Mouse (Mus musculus): ENCODE results near the gene Kif22. TPM values are rescaled to one million over a fixed set of nuclear protein-coding genes. Genes with fewer than 3 reads are reported as not detected.

Gene Kif22
- polyA plus RNA-seq, 1 experiment from 2014 or later = 47.3 TPM

GRCm38 (mm10) chr7:127023272-127023691, 19.0 kb downstream of the Kif22 start:
- CTCF ChIA-PET = interaction anchor here (3.3 kb wide), 1 partner anchor 8 kb away, joined by 21 read pairs; the partner anchor contains the start of genes Mvp, Pagr1a and Pagr1b
- no peaks in the 10 kb centered on the region for H3K27me3 ChIP-seq
- in situ Hi-C loops (cut with MboI; ENCODE audit: low pct_unique_long_range_greater_than_20kb) = no loop called here
- POLR2A ChIA-PET = interaction anchor here (0.6 to 5.6 kb wide), 2 partner anchors 7 to 609 kb away, joined by 3 to 31 read pairs; partner anchors contain the start of genes Pagr1a and Pagr1b
- TF ChIP-seq CTCF (IDR thresholded peaks at IDR 0.05) = no peak
- ATAC-seq (no peak), DNase-seq (ENCODE audit: low read depth, low spot score) (no peak)

- DNase-seq (ENCODE audit: low read depth, low spot score) (no peak), ATAC-seq (no peak)
- ChIA-PET POLR2A (no interaction called here), CTCF (no interaction called here)
- TF ChIP-seq CTCF (IDR thresholded peaks at IDR 0.05) = no peak
- H3K27me3 ChIP-seq = no peaks in the 10 kb centered on the region
- in situ Hi-C loops (cut with MboI; ENCODE audit: low pct_unique_long_range_greater_than_20kb) = no loop called here
These were observed 19.6 kb downstream of the Kif22 start for GRCm38 (mm10) chr7:127022528-127023271.

GRCm38 (mm10) chr7:127021563-127022527, 20.4 kb downstream of the Kif22 start:
- no peak for ATAC-seq
- no peaks in the 10 kb centered on the region for H3K27me3 ChIP-seq
- no peak for TF ChIP-seq CTCF (IDR thresholded peaks at IDR 0.05)
- DNase-seq (ENCODE audit: low read depth, low spot score) = no peak
- POLR2A ChIA-PET = no interaction called here
- CTCF ChIA-PET = no interaction called here
- in situ Hi-C loops (cut with MboI; ENCODE audit: low pct_unique_long_range_greater_than_20kb) = no loop called here

GRCm38 (mm10) chr7:127020901-127021562, 21.2 kb downstream of the Kif22 start, which contains the start of the genes Gm42742 and Prrt2:
Gene Gm42742, minus strand, starts transcription at chr7:127021097.
Gene Prrt2, minus strand, starts transcription at chr7:127021211.
- POLR2A ChIA-PET = no interaction called here
- in situ Hi-C loops (cut with MboI; ENCODE audit: low pct_unique_long_range_greater_than_20kb) = no loop called here
- DNase-seq (ENCODE audit: low read depth, low spot score) (no peak), ATAC-seq (no peak)
- no peaks in the 10 kb centered on the region for H3K27me3 ChIP-seq
- CTCF ChIA-PET = no interaction called here
- TF ChIP-seq CTCF (IDR thresholded peaks at IDR 0.05) = no peak

GRCm38 (mm10) chr7:127020491-127020890, 21.8 kb downstream of the Kif22 start:
- in situ Hi-C loops (cut with MboI; ENCODE audit: low pct_unique_long_range_greater_than_20kb) = no loop called here
- no peak for TF ChIP-seq CTCF (IDR thresholded peaks at IDR 0.05)
- CTCF ChIA-PET = no interaction called here
- no peak for ATAC-seq
- DNase-seq (ENCODE audit: low read depth, low spot score) = no peak
- H3K27me3 ChIP-seq = no peaks in the 10 kb centered on the region
- POLR2A ChIA-PET = no interaction called here

- no peaks in the 10 kb centered on the region for H3K27me3 ChIP-seq
- ATAC-seq (no peak), DNase-seq (ENCODE audit: low read depth, low spot score) (no peak)
- ChIA-PET POLR2A (no interaction called here), CTCF (no interaction called here)
- TF ChIP-seq CTCF (IDR thresholded peaks at IDR 0.05) = no peak
- in situ Hi-C loops (cut with MboI; ENCODE audit: low pct_unique_long_range_greater_than_20kb) = no loop called here
These were observed 22.2 kb downstream of the Kif22 start for GRCm38 (mm10) chr7:127020031-127020430.

GRCm38 (mm10) chr7:127019306-127019960, 22.8 kb downstream of the Kif22 start:
- in situ Hi-C loops (cut with MboI; ENCODE audit: low pct_unique_long_range_greater_than_20kb) = no loop called here
- H3K27me3 ChIP-seq = no peaks in the 10 kb centered on the region
- no peak for ATAC-seq
- no peak for TF ChIP-seq CTCF (IDR thresholded peaks at IDR 0.05)
- ChIA-PET POLR2A (interaction anchor here (0.6 kb wide), 1 partner anchor 1290 kb away, joined by 6 read pairs; no protein-coding TSS in a partner anchor), CTCF (no interaction called here)
- no peak for DNase-seq (ENCODE audit: low read depth, low spot score)

GRCm38 (mm10) chr7:127018416-127019305, 23.6 kb downstream of the Kif22 start:
- ATAC-seq = no peak
- in situ Hi-C loops (cut with MboI; ENCODE audit: low pct_unique_long_range_greater_than_20kb) = no loop called here
- ChIA-PET CTCF (interaction anchor here (1.1 to 1.8 kb wide), 2 partner anchors 85 to 94 kb away, joined by 3 to 4 read pairs; no protein-coding TSS in a partner anchor), POLR2A (interaction anchor here (0.6 to 3.2 kb wide), 2 partner anchors 7 to 1291 kb away, joined by 6 to 31 read pairs; partner anchors contain the start of gene Maz)
- no peak for DNase-seq (ENCODE audit: low read depth, low spot score)
- H3K27me3 ChIP-seq = no peaks in the 10 kb centered on the region
- TF ChIP-seq CTCF (IDR thresholded peaks at IDR 0.05) = no peak

- POLR2A ChIA-PET = interaction anchor here (0.7 to 3.2 kb wide), 2 partner anchors 8 to 58 kb away, joined by 3 to 31 read pairs; partner anchors contain the start of gene Maz
- CTCF ChIA-PET = interaction anchor here (1.1 to 1.8 kb wide), 2 partner anchors 86 to 95 kb away, joined by 3 to 4 read pairs; no protein-coding TSS in a partner anchor
- ATAC-seq (no peak), DNase-seq (ENCODE audit: low read depth, low spot score) (no peak)
- H3K27me3 ChIP-seq = no peaks in the 10 kb centered on the region
- no peak for TF ChIP-seq CTCF (IDR thresholded peaks at IDR 0.05)
- in situ Hi-C loops (cut with MboI; ENCODE audit: low pct_unique_long_range_greater_than_20kb) = no loop called here
These were observed 24.3 kb downstream of the Kif22 start for GRCm38 (mm10) chr7:127017950-127018345.
